Mouse (Mus musculus) bone marrow macrophage, adult 2 months (primary cell): Measurements from ENCODE around the gene Stk32b.

Source experiments
- CTCF ChIP-seq: IDR thresholded peaks from 2 replicates; pipeline ENCODE4 v1.5.1; 2012; ENCODE audit warnings: low read depth, mild to moderate bottlenecking, low read length, moderate library complexity
- POLR2A ChIP-seq: IDR thresholded peaks from 2 replicates; pipeline ENCODE4 v1.6.1; 2012; ENCODE audit warnings: mild to moderate bottlenecking, low read depth, low read length, borderline replicate concordance

DNA sequence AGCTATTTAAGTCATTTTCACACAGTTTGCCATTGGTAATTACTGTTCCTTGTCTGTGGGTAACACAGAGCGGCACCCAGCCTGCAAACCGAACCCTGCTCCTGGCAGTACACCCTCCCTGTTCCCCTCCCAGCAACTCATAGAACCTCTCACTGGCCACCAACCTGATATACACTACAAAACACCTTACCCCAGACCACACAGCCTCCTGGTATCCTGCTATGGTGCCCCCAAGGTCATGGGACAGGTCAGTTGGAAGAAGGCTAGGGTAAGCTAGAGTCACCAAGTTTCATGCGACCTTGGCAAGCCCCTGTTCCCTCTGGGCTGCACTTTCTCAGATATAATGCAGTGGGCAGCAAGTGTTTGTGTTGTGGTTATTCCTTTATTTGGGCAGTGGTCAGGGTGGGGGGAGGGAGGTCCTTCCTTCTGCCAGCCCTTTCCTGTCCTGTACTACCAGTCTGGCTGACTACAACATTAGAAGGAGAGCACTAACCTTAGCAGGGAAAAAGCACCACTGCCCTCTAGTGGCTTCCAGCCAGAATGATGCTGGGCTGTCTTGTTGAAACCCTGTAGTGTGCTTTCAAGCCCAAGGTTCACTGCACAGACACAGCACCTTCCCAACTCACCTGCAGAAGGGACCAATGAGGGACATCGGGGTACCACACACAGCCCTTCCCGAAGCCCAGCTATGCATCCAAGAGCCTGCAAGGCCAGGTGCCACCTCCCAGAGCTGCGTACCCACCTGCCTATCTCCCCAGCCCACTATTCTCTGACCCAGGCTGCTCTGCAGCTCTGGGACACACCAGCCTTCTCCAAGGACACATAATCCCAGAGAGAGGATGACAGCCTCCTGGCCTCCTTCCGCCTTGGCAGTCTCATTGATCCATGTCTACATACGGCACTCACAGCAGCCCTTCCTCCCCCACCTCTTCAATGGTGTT is 35.3 kb upstream of the Stk32b start:
- TF ChIP-seq CTCF (peak; percentile 31), POLR2A (no peak)
